Mouse (Mus musculus): Measurements from ENCODE around the gene Ano6.

GRCm38 (mm10) chr15:95921639-95922038 is 131.0 kb downstream of the Ano6 start:
- no peak for TF ChIP-seq CTCF (IDR thresholded peaks at IDR 0.05; ENCODE audit: borderline replicate concordance, control insufficient read depth, extremely low read depth, insufficient read depth, low read length, poor library complexity)
- TF ChIP-seq POLR2A (IDR thresholded peaks at IDR 0.05; ENCODE audit: control insufficient read depth, extremely low read depth, insufficient read depth, low read length, poor library complexity) = no peak

All from thymus, adult 2 months (tissue).